Mouse (Mus musculus) urinary bladder, postnatal 25 days (tissue): ENCODE measurements around the gene Pnmal2.
"Not testable (repeated sequence)": the region's sequence is repeated elsewhere in the genome, so short reads cannot be mapped to it uniquely, and the experiment has no call there.

ENCODE experiments used
- DNase-seq: peaks from one replicate; pipeline ENCODE4 v3.0.0; 2022; ENCODE audit warnings: low spot score

The Pnmal2 gene

DNA sequence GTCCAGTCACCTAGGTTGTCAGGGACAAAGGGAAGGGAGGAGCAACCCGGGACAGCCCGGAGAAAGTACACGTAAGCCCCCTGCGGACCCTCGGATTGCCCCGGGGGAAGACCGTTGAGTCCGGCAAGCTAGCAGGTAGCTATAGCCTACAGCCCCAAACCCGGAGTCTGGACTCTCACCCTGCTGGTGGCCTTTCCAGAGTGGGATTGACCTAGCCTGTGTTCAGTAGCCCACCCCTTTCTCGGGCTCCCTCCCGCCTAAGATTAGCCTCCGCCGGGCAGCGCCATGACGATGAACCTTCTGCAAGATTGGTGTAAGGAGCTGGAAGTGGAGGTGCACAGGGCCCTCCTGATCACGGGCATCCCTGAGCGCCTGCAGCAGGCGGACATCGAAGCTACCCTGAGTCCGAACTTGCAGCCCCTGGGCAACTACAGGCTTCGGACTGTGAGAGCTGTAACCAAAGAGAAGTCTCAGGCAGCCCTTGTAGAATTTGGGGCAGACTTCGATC, 380 bp downstream of the Pnmal2 start:
- DNase-seq, result no peak

DNA sequence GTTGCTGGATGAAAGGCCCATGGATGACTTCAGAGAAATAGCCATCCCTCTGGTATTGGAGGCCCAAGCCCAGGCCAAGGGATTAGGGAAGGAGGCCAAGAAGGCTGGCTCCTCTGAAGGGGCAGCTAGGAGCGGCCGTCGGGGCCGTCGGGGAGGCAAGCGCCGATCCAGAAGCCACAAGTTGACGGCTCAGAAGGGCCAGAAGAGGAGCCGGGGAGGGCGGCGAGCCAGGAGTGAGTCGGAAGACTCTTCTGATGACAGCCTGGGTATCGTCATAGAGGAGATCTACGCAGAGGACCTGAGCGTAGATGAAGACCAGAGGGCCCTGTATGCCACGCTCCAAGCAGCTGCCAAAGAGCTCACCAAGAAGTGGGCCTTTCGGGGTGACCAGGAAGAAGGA, 937 bp downstream of the Pnmal2 start:
- no peak for DNase-seq

DNA sequence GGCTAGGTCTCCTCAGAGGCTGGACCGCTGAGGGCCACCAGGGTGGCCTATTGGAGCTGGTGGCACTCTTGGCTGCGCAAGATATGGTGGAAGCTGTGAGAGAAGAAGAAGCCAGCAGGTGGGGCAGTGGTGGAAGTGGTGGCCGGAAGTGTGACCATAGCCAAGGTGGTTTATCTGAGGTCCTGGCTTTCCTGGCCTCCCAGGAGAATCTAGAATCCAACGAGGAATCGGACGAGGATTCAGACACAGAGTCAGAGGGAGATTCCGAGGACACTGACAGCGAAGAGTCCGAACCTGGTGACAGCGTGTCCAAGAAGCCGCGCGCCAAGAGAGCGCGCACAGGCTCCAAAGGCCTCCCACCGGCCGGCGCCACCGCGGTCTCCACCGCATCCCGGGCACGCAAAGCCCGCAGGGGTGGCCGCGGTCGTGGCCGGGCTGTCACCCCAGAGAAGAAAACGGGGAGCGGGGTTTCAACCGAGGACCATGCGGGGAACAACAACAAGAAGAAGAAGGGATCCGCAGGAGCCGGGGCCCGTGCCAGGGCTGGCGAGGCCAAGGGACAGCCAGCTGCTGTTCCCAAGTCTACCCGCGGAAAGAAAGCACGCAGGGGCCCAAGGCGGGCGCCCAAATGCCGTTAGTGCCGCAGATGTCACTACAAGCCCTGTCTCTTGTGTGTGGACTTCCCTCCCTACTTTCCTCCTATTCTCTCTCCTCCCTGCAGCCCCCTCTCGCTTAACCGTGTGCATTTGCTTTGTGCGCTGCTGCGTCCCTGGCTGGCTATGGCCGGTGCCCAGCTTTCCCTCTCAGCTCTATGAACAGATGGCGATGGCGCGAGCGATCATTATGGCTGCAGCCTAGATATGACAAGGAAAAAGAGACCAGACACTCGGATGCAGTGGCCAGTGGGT, 2.2 kb downstream of the Pnmal2 start:
- no peak for DNase-seq

DNA sequence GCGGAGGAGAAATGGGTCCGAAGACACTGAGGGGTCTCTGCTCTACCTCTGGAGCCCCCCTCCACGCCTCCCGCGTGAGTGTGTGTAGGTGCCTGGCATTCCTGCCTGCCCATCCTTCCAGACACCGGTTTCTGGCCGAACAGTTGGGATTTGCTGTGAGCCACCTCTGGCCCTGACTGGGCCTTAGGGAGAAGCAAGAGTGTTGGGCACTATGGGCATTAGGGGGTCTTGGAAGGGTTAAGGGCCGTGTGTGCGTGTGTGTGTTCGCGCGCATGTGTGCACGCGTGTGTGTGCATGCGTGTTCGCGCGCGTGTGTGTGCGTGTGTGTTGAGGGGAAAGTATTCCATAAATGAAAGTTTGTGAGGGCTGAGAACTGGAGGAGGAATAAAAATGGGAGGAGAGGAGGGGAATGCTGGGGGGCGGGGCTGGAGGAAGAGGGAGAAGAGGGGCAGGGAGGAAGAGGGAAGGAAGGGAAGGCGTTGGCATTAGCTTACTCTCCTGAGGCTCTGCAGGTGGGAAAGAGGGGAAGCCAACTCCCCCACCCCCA, 2.9 kb downstream of the Pnmal2 start:
- DNase-seq, result no peak

DNA sequence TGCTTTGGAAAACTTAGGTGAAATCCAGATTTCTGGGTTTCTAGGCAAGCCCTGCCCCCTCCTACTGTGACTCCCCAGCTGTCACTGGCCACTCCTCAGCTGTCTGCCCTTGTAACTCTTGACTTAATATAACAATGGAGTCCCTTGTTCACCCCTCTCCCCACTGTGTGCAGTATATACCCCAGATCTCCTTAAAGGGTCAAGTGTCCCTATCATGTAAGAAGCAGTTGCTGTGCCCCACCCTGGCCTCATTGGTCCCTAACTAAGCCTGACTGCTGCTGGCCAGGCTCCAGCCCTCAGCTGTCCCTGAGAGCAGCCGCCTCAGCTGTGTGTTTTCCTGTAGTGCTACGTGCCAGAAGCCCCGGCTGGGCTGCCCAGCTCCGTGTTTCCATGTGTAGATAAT, 3.5 kb downstream of the Pnmal2 start:
- no peak for DNase-seq

DNA sequence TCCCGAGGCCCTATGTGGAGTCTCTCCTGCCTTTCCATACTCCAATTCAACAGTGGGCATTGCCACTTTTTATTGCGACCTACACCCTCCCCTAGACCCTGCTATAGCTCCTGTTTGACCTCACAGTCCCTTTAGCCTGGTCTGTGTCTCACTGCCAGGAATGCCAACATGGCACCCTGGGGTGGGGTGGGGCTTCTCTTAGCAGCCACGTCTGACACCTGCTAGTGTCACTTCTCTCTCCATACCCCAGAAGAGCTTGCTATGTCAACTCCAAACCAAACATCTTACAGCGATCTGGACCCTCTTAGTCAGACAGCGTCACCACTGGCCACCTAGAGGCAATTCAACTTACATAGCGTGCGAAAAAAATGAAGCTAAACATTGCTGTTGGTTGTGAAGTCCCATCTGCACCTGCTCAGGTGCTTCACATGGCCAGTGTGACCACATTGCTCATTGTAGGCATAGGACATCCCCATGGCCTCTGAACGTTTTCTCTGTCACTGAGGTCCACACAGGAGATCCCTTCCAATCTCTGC, 4.5 kb downstream of the Pnmal2 start:
- DNase-seq, result no peak

DNA sequence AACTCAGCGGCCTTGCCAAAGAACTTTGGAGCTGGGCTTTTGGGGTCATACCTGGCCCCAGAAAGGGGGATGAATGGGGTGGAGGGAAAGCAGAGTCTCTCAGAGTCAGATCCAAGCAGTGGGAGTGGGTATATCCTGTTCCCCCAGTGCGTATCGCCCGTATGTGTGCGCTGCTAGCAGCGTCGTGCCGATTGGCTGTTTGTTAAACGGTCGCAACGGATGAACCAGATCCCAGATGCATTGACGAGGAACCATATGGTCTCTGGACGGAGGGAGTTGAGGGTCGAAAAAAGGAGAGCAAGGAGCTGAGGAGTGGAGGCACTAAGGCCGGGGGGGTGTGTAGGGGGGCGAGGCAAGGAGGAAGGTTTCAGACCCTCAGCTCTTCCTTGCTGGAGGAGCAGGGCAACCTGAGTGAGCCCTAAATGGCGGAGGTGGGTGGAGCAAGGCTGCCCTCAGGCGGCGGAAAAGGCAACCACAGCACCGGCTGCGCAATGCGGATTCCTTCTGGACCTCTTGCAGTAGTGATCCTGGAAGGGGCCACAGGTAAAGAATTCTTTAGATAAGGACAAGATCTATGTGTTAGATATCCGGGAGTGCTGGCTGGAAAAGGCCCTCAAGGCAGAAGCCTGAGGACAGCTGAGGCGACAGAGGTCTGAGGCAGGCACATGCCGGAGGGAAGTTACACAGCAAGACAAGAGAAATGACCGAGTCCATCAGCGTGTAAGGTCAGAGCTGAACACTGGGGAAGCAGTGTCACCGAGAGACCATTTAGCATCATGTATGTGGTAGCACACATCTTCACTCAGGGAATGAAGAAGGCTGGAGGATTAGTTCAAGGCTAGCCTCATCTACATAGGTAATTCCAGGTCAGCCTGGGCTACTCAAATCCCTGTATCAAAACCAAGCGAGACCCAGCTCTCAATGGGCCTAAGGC, 5.7 kb downstream of the Pnmal2 start:
- peak; percentile 66 for DNase-seq

DNA sequence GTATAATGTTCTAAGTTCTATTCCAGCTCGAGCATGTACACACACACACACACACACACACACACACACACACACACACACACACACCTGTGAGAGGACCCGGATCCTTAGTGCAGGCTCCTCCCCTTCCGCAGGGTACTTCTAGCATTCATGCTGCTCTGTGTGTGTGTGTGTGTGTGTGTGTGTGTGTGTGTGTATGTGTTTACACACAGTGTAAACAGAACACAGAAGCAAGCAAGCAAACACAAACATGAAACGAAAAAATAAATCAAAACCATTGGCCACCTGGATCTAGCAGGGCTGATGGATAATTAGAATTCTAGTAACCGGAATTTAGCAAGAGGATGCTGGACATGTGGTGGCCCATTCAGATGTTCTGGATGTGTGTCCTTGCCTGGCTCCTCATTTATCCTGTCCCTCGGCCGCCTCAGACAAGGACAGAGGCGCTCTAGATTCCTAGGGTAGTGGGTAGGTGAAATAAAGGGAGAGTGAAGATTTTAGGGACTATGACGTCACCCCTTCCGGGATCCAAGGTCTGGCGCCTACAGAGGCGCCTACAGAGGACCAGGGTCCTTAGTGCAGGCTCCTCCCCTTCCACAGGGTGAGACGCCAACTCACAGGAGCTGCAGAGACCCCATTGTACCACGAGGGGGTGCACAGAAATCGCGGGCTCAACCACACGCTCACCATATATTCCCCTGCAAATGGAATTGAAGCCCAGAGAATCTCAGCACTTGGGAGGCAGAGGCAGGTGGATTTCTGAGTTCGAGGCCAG, 6.6 kb downstream of the Pnmal2 start:
- peak; percentile 59 for DNase-seq

DNA sequence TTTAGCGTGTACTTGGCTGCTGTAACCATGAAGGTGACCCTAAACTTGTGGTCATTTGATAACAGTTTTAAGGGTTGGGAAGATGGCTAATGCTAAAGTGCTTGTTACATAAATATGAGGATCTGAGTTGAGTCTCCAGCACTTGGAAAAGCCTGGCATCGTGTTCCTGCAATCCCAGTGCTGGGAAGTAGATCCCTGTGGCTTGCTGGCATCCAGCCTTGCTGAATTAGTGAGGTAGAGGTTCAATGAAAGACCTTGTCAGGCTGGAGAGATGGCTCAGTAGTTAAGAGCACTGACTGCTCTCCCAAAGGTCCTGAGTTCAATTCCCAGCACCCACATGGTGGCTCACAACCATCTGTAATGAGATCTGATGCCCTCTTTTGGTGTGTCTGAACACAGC, 9.3 kb downstream of the Pnmal2 start:
- not testable (repeated sequence) for DNase-seq

DNA sequence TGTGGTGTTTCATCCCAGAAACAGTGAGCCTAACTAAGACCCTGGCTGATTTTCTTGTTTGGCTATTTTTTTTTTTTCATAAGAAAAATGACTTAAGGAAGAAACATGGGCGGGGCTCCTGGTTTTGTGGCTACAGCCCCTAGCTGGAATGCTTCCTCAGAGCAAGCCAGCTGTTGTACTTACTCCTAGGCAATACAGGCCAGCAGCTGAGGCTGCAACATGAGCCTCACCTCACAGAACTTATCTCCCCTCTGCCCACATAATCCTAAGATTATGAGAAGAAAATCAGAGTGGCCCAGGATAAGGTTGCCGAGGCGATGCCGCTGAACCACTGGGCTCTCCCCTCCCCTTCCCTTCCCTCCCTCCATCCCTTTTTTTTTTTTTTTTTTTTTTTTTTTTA, 11.2 kb downstream of the Pnmal2 start:
- no peak for DNase-seq

DNA sequence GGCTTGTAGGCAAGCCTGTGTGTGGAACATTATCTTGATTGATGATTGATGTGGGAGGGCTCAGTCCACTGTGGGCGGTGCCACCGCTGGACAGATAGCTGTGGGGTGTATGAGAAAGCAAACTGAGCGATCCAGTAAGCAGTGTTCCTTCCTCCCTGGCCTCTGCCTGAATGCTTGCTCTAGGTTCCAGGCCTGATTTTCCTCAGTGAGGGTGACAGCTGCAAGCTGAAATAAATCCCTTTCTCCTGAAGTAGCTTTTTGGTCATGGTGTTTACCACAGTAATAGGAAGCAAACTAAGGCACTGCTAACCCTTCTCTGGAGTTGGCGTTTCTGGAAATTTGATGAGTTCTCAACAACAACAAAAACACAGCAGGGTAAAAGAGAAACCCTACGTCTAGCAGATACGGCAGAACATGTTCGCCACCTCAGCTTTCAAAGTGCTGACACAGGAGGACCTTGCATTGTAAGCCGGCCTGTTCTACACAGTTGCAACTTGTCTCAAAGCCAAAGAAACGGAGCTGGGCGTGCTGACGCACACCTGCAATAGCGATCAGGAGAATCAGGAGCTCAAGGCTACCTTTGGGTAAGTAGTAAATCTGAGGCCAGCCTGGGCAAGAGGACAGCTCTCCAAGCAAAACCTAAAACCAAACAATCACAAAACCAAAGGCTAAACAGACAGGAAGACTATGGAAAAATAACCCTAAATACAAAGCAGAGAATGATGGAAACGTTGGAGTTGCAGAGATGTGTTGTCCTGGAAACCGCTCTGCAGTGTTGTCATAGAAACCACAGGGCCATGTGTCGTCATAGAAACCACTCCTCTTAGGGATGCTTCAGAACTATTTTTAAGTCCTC, 12.2 kb downstream of the Pnmal2 start:
- DNase-seq, result no peak

DNA sequence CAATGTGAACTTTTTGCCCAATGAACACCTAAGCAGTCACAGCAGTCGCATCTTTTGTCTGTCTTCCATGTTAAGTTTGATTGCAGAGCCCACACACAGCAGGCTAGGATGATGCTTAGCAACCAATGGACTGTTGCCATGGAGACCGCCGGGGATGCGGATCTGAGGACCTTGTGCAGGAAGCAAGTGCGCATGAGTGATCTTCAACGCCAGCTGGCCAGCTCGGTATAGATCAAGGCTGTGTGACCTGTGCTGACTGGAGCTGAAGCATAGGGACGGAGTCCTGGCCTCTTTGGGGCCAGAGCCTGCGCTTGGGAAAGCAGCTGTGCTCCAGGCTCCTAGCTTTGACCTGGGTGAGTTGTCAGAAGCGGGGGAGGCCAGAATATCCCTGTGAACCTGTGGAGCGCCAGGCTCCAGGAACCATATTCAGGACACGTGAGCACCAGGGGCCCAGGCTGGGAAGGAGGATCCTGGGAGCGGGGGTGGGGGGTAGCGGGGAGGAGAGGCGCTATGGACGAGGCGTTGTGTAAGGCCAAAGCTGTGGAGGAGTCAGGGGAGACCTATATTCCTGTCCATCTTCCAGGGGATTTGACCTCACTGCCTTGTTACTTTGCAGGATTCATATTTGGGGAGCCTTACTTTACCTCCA, 15.2 kb downstream of the Pnmal2 start, which contains the start of gene Pnmal1:
Gene Pnmal1 (plus strand): TSS at position 141 of the 649 bp plus-strand sequence.
- DNase-seq, result no peak

DNA sequence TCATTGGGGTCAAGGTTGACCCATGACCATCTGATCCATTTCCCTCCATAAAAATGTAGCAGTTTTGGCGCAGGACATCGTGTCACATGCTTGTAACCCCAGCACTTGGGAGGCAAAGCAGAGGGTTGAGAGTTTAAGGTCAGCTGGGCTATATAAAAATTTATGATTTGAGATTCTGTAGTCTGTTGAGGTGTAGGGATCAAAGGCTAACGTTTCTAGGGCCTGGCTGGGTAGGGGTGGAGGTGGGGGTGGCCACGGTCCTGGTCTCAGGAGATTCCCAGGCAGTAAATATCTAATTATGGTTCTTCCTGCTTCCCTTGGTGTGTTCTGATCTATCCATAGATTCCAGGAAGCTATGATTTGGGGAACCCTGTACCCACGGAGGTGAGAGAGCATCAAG, 17.2 kb downstream of the Pnmal2 start:
- no peak for DNase-seq

DNA sequence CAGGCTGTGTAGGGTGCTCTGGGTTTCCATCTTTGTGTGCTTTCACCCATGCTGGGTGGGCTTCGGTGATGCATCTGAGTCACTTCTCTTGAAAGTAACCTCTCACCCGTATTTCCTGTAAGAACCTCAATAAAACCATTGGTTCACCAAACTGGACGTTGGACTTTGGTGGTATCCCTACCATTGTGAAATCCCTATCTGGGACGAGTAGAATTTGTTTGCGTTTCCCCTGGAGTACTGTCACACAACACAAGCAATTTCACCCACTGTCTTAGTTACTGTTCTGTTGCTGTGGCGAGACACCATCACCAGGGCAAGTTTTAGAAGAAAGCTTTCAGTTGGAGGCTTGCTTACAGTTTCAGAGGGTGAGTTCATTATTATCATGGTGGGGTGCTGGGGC, 23.9 kb downstream of the Pnmal2 start:
- no peak for DNase-seq

DNA sequence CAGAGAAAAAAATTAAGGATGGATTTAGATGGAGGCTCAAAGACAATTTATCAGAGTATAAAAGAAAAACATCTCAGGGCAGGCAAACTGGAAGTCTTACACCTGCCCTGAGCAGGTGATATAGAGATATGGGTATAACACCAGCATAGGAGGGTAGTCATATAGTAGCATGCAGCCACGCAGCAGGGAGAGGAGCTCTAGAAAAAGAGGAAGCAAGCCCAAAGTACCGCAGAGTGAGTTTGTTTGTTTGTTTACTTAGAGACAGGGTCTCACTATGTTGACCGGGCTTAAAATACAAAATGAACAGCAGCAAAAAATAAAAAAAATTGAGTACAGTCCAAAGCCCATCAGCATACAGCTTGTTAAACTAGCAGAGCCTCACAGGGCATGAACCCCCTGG, 26.7 kb downstream of the Pnmal2 start:
- no peak for DNase-seq

DNA sequence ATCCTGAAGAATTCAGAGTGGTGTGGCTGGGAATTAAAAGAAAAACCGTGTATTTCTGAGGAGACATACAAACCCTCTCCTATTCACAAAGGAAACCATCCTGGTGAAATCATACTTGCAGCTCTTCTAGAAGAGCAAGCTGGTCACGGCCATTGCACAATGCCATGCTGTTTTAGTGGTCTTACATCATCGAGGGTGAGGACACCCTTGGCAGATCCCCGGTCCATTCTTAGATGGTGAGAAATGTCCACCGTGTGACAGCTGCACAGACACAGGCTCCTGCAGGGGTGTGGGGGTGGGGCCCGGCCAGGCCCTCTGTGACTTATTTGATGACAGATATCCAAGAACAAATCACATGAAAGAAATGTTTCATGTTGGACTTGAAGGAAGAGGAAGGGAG, 29.5 kb downstream of the Pnmal2 start:
- DNase-seq, result no peak

DNA sequence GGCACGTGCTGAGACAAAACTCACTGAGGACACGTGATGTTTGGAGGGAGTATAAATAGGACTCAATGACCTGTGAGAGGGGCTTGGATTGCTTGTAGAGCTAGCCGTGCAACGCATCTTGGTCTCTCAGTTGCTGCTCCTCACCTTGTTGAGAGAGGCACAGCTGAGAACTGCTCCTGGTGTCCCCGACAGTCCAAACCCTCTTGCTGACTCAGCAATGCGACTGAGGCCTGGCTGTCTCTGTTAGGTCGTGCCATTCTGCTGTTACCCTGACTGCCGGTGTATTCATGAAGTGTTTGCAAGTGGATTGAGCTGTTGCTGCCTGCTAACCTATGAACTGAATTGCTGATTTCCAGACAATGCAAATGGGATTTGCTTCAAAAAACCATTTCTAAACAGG, 31.8 kb downstream of the Pnmal2 start:
- DNase-seq, result no peak

DNA sequence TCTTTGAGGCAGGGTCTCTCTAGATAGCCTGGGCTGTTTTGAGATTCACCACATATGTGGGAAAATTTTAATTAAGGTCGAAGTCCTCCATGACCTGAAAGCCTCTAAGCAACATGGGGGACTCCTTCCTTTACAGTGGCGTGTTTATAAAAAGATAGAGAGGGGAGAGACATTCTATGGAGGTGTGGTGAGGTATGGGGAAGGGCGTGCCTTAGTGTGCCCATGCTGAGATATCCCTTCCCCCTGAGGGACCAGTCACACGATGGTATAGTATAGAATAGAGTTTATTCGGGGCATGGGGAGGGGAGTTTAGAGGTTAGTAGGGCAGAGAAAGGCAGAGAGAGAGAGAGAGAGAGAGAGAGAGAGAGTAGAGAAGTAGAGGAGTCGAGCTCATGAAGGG, 33.7 kb downstream of the Pnmal2 start:
- no peak for DNase-seq

DNA sequence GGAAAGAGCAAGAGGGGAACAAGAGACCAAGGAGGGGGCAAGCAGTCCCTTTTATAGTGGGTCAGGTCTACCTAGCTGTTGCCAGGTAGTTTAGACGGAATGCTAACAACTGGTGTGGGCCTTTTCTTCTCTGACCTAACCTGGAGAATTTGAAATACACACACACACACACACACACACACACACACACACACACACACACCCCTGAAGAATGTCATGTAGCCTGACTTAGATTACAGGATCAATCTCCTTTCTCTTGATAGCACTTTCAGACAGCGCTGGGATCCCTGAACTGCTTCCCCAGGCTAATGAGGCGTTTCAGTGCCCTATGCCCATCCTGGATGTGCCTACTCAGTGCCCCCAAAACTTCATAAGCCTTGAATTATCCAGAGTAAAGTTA, 34.1 kb downstream of the Pnmal2 start:
- DNase-seq, result no peak

DNA sequence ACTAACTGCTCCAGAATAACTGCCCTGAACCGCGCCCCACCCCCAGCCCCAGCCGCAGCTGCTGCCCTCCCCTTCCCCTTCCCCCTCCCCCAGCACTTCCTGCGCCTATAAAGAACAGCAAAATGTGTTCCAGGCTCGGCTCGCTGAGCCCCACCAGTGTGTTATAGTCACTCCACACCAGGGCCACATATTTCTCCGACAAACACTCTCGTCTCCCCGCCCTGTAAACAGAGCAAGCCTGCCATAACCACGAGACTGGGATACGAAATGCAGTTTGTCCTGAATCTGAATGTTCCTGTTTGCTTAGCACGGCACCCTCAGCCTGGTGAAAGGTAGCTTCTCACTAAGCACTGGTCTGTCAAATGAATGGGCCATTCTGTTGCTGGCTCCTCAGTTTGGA, 35.9 kb downstream of the Pnmal2 start:
- DNase-seq, result peak; percentile 26
